Mouse (Mus musculus) MEL (cell line): Measurements from ENCODE around the gene Slc34a1. TPM values are rescaled to one million over a fixed set of nuclear protein-coding genes. Genes with fewer than 3 reads are reported as not detected.

ENCODE experiments used
- DNase-seq: peaks from one replicate; pipeline ENCODE4 v3.0.0; 2011; ENCODE audit warnings: low read depth, low spot score
- H3K27ac ChIP-seq: 2 replicates; pipeline ENCODE4 v1.5.1; 2012; ENCODE audit warnings: low read depth, mild to moderate bottlenecking, control low read depth, low read length, moderate library complexity; ENCODE audit not compliant: control insufficient read depth
- H3K27me3 ChIP-seq, 2 experiments: fragments of 150-350 bp in 1 of 2; sonication (generic) in 1 of 2; 2 replicates each; pipeline ENCODE4 v1.6.1; 2012; ENCODE audit warnings: low read length in 2 of 2, mild to moderate bottlenecking in 2 of 2, improper control_type of control experiment in 1 of 2, moderate library complexity in 1 of 2; ENCODE audit not compliant: insufficient read depth in 2 of 2, control insufficient read depth in 1 of 2
- H3K36me3 ChIP-seq, 2 experiments: 2 replicates each; pipeline ENCODE4 v1.6.1; 2012 to 2014; ENCODE audit warnings: low read length in 2 of 2, improper control_type of control experiment in 1 of 2, inconsistent platforms in 1 of 2, mild to moderate bottlenecking in 1 of 2; ENCODE audit not compliant: insufficient read depth in 2 of 2, control insufficient read depth in 1 of 2
- H3K4me1 ChIP-seq, 2 experiments: fragments of 150-350 bp in 1 of 2; sonication (generic) in 1 of 2; 2 replicates each; pipeline ENCODE4 v1.6.1; 2012; ENCODE audit warnings: low read length in 2 of 2, improper control_type of control experiment in 1 of 2, mild to moderate bottlenecking in 1 of 2; ENCODE audit not compliant: insufficient read depth in 2 of 2, control insufficient read depth in 1 of 2
- H3K4me3 ChIP-seq, 2 experiments: fragments of 150-350 bp in 1 of 2; sonication (generic) in 1 of 2; 2 replicates each; pipeline ENCODE4 v1.5.1; 2012; ENCODE audit warnings: low read depth in 2 of 2, low read length in 2 of 2, mild to moderate bottlenecking in 2 of 2, moderate library complexity in 2 of 2, control low read depth in 1 of 2, improper control_type of control experiment in 1 of 2; ENCODE audit not compliant: control insufficient read depth in 1 of 2, insufficient read depth in 1 of 2
- H3K79me2 ChIP-seq: 2 replicates; pipeline ENCODE4 v1.6.1; 2012; ENCODE audit warnings: mild to moderate bottlenecking, low read length, moderate library complexity; ENCODE audit not compliant: control insufficient read depth, poor library complexity, insufficient read depth
- H3K9ac ChIP-seq: 2 replicates; pipeline ENCODE4 v1.6.1; 2012; ENCODE audit warnings: low read depth, mild to moderate bottlenecking, control low read depth, low read length, moderate library complexity; ENCODE audit not compliant: control insufficient read depth, poor library complexity, severe bottlenecking
- H3K9me3 ChIP-seq: fragments of 150-350 bp; sonication (generic); replicated peaks from 2 replicates; pipeline ENCODE4 v1.6.1; 2012; ENCODE audit warnings: mild to moderate bottlenecking, low read length, improper control_type of control experiment, moderate library complexity; ENCODE audit not compliant: insufficient read depth
- BHLHE40 ChIP-seq: IDR thresholded peaks from 2 replicates; pipeline ENCODE4 v1.6.1; 2012; ENCODE audit warnings: low read depth, mild to moderate bottlenecking, inconsistent platforms, low read length, improper control_type of control experiment, borderline replicate concordance
- CHD2 ChIP-seq: IDR thresholded peaks from 2 replicates; pipeline ENCODE4 v1.6.1; 2011; ENCODE audit warnings: low read length, improper control_type of control experiment
- CTCF ChIP-seq, 3 experiments: IDR thresholded peaks in 2 of 3; conservative IDR thresholded peaks in 1 of 3; 2 replicates each; pipeline ENCODE4 v1.5.1; 2011 to 2012; ENCODE audit warnings: low read length in 3 of 3, low read depth in 2 of 3, mild to moderate bottlenecking in 2 of 3, improper control_type of control experiment in 1 of 3, inconsistent platforms in 1 of 3, mixed read lengths in 1 of 3, moderate library complexity in 1 of 3; ENCODE audit not compliant: control insufficient read depth in 1 of 3, insufficient read depth in 1 of 3, poor library complexity in 1 of 3, severe bottlenecking in 1 of 3
- E2F4 ChIP-seq: IDR thresholded peaks from 2 replicates; pipeline ENCODE4 v1.6.1; 2011; ENCODE audit warnings: low read depth, low read length, improper control_type of control experiment, borderline replicate concordance
- ELF1 ChIP-seq: IDR thresholded peaks from 2 replicates; pipeline ENCODE4 v1.6.1; 2014; ENCODE audit warnings: low read depth, mild to moderate bottlenecking, inconsistent platforms, low read length, improper control_type of control experiment, moderate library complexity
- ETS1 ChIP-seq: IDR thresholded peaks from 2 replicates; pipeline ENCODE4 v1.6.1; 2012; ENCODE audit warnings: low read depth, mild to moderate bottlenecking, inconsistent platforms, low read length, improper control_type of control experiment, moderate library complexity
- GABPA ChIP-seq: IDR thresholded peaks from 2 replicates; pipeline ENCODE4 v1.6.1; 2012; ENCODE audit warnings: low read depth, mild to moderate bottlenecking, inconsistent platforms, low read length, improper control_type of control experiment, moderate library complexity
- GATA1 ChIP-seq: IDR thresholded peaks from 2 replicates; pipeline ENCODE4 v1.6.1; 2011; ENCODE audit warnings: low read depth, low read length, improper control_type of control experiment
- HCFC1 ChIP-seq: IDR thresholded peaks from 2 replicates; pipeline ENCODE4 v1.6.1; 2012; ENCODE audit warnings: low read depth, mild to moderate bottlenecking, inconsistent platforms, low read length, improper control_type of control experiment, moderate library complexity
- JUND ChIP-seq: IDR thresholded peaks from 2 replicates; pipeline ENCODE4 v1.6.1; 2011; ENCODE audit warnings: low read depth, mild to moderate bottlenecking, improper control_type of control experiment, low read length
- KAT2A ChIP-seq: conservative IDR thresholded peaks from 2 replicates; pipeline ENCODE4 v1.6.1; 2012; ENCODE audit warnings: low read depth, low read length, improper control_type of control experiment, inconsistent platforms
- MAX ChIP-seq: IDR thresholded peaks from 2 replicates; pipeline ENCODE4 v1.6.1; 2011; ENCODE audit warnings: low read length, improper control_type of control experiment
- MAZ ChIP-seq: IDR thresholded peaks from 2 replicates; pipeline ENCODE4 v1.6.1; 2012; ENCODE audit warnings: low read depth, mild to moderate bottlenecking, inconsistent platforms, low read length, improper control_type of control experiment
- MEF2A ChIP-seq: IDR thresholded peaks from 2 replicates; pipeline ENCODE4 v1.6.1; 2014; ENCODE audit warnings: low read depth, mild to moderate bottlenecking, inconsistent platforms, low read length, improper control_type of control experiment; ENCODE audit not compliant: poor library complexity, insufficient replicate concordance, severe bottlenecking; ENCODE audit errors: extremely low read depth
- MYB ChIP-seq: IDR thresholded peaks from 2 replicates; pipeline ENCODE4 v1.6.1; 2011; ENCODE audit warnings: mild to moderate bottlenecking, low read depth, low read length, improper control_type of control experiment
- MYC ChIP-seq: IDR thresholded peaks from 2 replicates; pipeline ENCODE4 v1.6.1; 2011; ENCODE audit warnings: low read depth, mild to moderate bottlenecking, low read length, improper control_type of control experiment, moderate library complexity
- NRF1 ChIP-seq: IDR thresholded peaks from 2 replicates; pipeline ENCODE4 v1.6.1; 2014; ENCODE audit warnings: low read depth, mild to moderate bottlenecking, inconsistent platforms, low read length, improper control_type of control experiment, moderate library complexity; ENCODE audit not compliant: poor library complexity, insufficient read depth, severe bottlenecking
- POLR2A ChIP-seq, 2 experiments: IDR thresholded peaks; 2 replicates each; pipeline ENCODE4 v1.6.1; 2011 to 2012; ENCODE audit warnings: low read length in 2 of 2, mild to moderate bottlenecking in 2 of 2, control low read depth in 1 of 2, improper control_type of control experiment in 1 of 2, low read depth in 1 of 2, moderate library complexity in 1 of 2; ENCODE audit not compliant: control insufficient read depth in 1 of 2, insufficient read depth in 1 of 2, poor library complexity in 1 of 2
- RCOR1 ChIP-seq: IDR thresholded peaks from 2 replicates; pipeline ENCODE4 v1.6.1; 2012; ENCODE audit warnings: low read depth, mild to moderate bottlenecking, inconsistent platforms, low read length, improper control_type of control experiment
- SIN3A ChIP-seq: IDR thresholded peaks from 2 replicates; pipeline ENCODE4 v1.6.1; 2012; ENCODE audit warnings: low read length, improper control_type of control experiment, inconsistent platforms
- TAL1 ChIP-seq: IDR thresholded peaks from 2 replicates; pipeline ENCODE4 v1.6.1; 2012; ENCODE audit warnings: mild to moderate bottlenecking, inconsistent platforms, low read length, moderate library complexity, mixed read lengths
- TBP ChIP-seq: IDR thresholded peaks from 2 replicates; pipeline ENCODE4 v1.8.0; 2011; ENCODE audit warnings: low read depth, low read length, improper control_type of control experiment
- TCF12 ChIP-seq: IDR thresholded peaks from 2 replicates; pipeline ENCODE4 v1.6.1; 2014; ENCODE audit warnings: low read depth, mild to moderate bottlenecking, inconsistent platforms, low read length, improper control_type of control experiment, moderate library complexity
- UBTF ChIP-seq: IDR thresholded peaks from 2 replicates; pipeline ENCODE4 v1.6.1; 2012; ENCODE audit warnings: low read depth, mild to moderate bottlenecking, inconsistent platforms, low read length, improper control_type of control experiment, moderate library complexity, borderline replicate concordance; ENCODE audit not compliant: insufficient read depth
- USF2 ChIP-seq, 2 experiments: IDR thresholded peaks; 2 replicates each; pipeline ENCODE4 v1.6.1; 2011 to 2012; ENCODE audit warnings: improper control_type of control experiment in 2 of 2, low read length in 2 of 2, borderline replicate concordance in 1 of 2, inconsistent platforms in 1 of 2, low read depth in 1 of 2, mild to moderate bottlenecking in 1 of 2; ENCODE audit not compliant: insufficient read depth in 1 of 2
- ZC3H11A ChIP-seq: IDR thresholded peaks from 2 replicates; pipeline ENCODE4 v1.6.1; 2012; ENCODE audit warnings: low read depth, mild to moderate bottlenecking, inconsistent platforms, low read length, improper control_type of control experiment
- ZNF384 ChIP-seq: IDR thresholded peaks from 2 replicates; pipeline ENCODE4 v1.6.1; 2012; ENCODE audit warnings: low read depth, mild to moderate bottlenecking, inconsistent platforms, low read length, improper control_type of control experiment
- polyA plus RNA-seq, 2 experiments: library from polyadenylated mRNA; stranded (reverse) in 1 of 2; unstranded in 1 of 2; fragments of >175 nt in 1 of 2; fragments of >200 nt in 1 of 2; gene quantifications; 2 replicates each; pipeline versions ENCODE4 v1.2.1 to v1.2.4; 2012; ENCODE audit warnings: low replicate concordance in 2 of 2, low read depth in 1 of 2; ENCODE audit not compliant: insufficient read length in 2 of 2, insufficient read depth in 1 of 2, missing spikeins in 1 of 2
- total RNA-seq: library from RNA; depleted of rRNA; stranded (reverse); fragments of 300-350 nt; gene quantifications from 2 replicates; pipeline ENCODE4 v1.2.3, GENCODE M21; 2012; rRNA removed

The Slc34a1 gene
- total RNA-seq (not detected in 2 replicates), polyA plus RNA-seq (not detected)

DNA sequence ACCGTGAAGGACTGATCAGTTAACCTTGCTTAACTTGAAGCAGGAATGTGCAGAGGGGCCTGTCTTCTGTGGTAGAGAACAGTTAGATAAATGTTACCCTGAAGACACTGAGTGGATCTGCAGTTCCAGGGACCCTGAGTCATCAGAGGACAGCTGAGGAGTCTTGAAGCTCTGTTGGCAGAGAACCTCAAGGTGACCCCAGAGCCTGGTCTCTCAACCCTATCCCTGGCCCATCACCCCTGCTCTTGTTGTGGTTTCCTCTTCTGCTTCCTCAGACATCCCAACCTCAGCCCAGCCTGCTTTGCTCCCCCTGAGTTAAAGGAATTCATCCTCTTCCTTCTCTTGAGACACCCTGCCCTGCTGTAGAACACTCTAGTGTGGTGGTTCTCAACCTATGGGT, at the start of gene Slc34a1:
Gene Slc34a1, plus strand, starts transcription at position 100 of the 400 bp plus-strand sequence.
- H3K4me1 ChIP-seq, result no peaks in the 10 kb centered on the region
- TF ChIP-seq E2F4 (no peak), SIN3A (no peak), MAX (no peak), UBTF (no peak), ETS1 (no peak), GABPA (no peak), HCFC1 (no peak), MYC (no peak), POLR2A (IDR thresholded peaks at IDR 0.05; ENCODE audit: control insufficient read depth in 1 of 2, insufficient read depth in 1 of 2, low read depth in 1 of 2, low read length in 2 of 2, poor library complexity in 1 of 2) (no peak), JUND (no peak), MAZ (no peak), KAT2A (no peak), GATA1 (no peak), TBP (no peak), CTCF (IDR thresholded peaks at IDR 0.05 in 2 of 3, conservative IDR thresholded peaks at IDR 0.05 in 1 of 3; ENCODE audit: control insufficient read depth in 1 of 3, insufficient read depth in 1 of 3, low read depth in 2 of 3, low read length in 3 of 3, poor library complexity in 1 of 3, severe bottlenecking in 1 of 3) (no peak), RCOR1 (no peak), ZNF384 (no peak), TAL1 (no peak)
- no peaks in the 10 kb centered on the region for H3K36me3 ChIP-seq
- H3K9ac ChIP-seq, result no peak within 1 kb of the TSS
- H3K9me3 ChIP-seq, result no peaks in the 10 kb centered on the region
- no peak within 1 kb of the TSS for H3K4me3 ChIP-seq
- peaks cover 2 to 11% of the 10 kb centered on the region in 2 experiments; a peak in 3 of 4 replicates for H3K27me3 ChIP-seq
- DNase-seq, result no peak
- H3K79me2 ChIP-seq, result no peaks in the 10 kb centered on the region
- H3K27ac ChIP-seq, result no peak within 1 kb of the TSS

DNA sequence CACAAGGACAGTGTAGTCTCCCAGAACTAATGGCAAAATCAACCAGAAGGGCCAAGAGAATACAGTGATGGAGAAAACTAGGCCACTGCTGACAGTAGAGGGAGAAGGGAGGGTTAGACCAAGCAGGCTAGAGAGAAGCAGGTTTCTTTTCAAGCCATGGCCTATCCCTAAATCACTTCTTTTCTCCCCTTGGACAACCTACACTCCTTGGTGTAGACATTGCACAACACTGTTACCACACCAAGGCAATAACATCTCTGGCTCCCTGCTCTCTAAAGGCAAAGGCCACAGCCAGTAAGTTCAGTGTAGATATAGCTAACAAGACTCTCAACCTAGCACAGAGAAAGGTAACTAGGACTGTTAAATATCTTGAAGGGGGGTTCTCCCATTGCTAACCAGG, 36.8 kb upstream of the Slc34a1 start:
- H3K27me3 ChIP-seq, result no peaks in the 10 kb centered on the region
- peaks cover 10 to 28% of the 10 kb centered on the region in 2 experiments for H3K4me1 ChIP-seq
- H3K9me3 ChIP-seq, result no peaks in the 10 kb centered on the region
- peaks cover 8 to 29% of the 10 kb centered on the region in 2 experiments for H3K36me3 ChIP-seq
- H3K9ac ChIP-seq, result peak overlapping the region; percentile 88
- no peak overlapping the region for H3K27ac ChIP-seq
- H3K79me2 ChIP-seq, result peaks cover 55% of the 10 kb centered on the region
- no peak for DNase-seq
- TF ChIP-seq ZC3H11A, result no peak
- no peak for TF ChIP-seq UBTF
- no peak for TF ChIP-seq GATA1
- TF ChIP-seq TAL1, result no peak
- TF ChIP-seq NRF1, result no peak
- TF ChIP-seq USF2 (IDR thresholded peaks at IDR 0.05; ENCODE audit: borderline replicate concordance in 1 of 2, insufficient read depth in 1 of 2, low read depth in 1 of 2, low read length in 2 of 2), result no peak
- TF ChIP-seq BHLHE40, result no peak
- TF ChIP-seq TCF12, result no peak
- TF ChIP-seq ELF1, result no peak
- TF ChIP-seq MEF2A, result no peak
- no peak for TF ChIP-seq CHD2
- no peak for TF ChIP-seq MAZ
- no peak for TF ChIP-seq KAT2A
- TF ChIP-seq MYB, result no peak
- peak overlapping the region; percentile 79 to 91 for H3K4me3 ChIP-seq
